Mouse (Mus musculus) spleen, adult 2 months (tissue): Measurements from ENCODE around the gene Qrich2. TPM values are rescaled to one million over a fixed set of nuclear protein-coding genes. Genes with fewer than 3 reads are reported as not detected.

Source experiments
- DNase-seq, 2 experiments: peaks; one replicate each; pipeline versions ENCODE4 v3.0.0 to v3.0.0-alpha.2; 2012 to 2021; ENCODE audit warnings: low spot score in 2 of 2, low read depth in 1 of 2
- H3K27ac ChIP-seq: fragments of 200-500 bp; 2 replicates; pipeline ENCODE4 v1.5.1; 2012; ENCODE audit warnings: low read length, inconsistent platforms; ENCODE audit not compliant: insufficient read depth
- H3K27me3 ChIP-seq: fragments of 200-500 bp; 2 replicates; pipeline ENCODE4 v1.6.1; 2012; ENCODE audit warnings: mild to moderate bottlenecking, moderate library complexity, low read length, inconsistent platforms; ENCODE audit not compliant: control insufficient read depth, insufficient read depth
- H3K36me3 ChIP-seq: fragments of 200-500 bp; 2 replicates; pipeline ENCODE4 v1.6.1; 2012; ENCODE audit warnings: mild to moderate bottlenecking, low read length, inconsistent platforms; ENCODE audit not compliant: control insufficient read depth, insufficient read depth
- H3K4me1 ChIP-seq: fragments of 200-500 bp; 2 replicates; pipeline ENCODE4 v1.6.1; 2011; ENCODE audit warnings: inconsistent platforms; ENCODE audit not compliant: control insufficient read depth, insufficient read depth, insufficient read length
- H3K4me3 ChIP-seq: fragments of 200-500 bp; 2 replicates; pipeline ENCODE4 v1.5.1; 2011; ENCODE audit warnings: mild to moderate bottlenecking, inconsistent platforms; ENCODE audit not compliant: insufficient read depth, insufficient read length; ENCODE audit errors: extremely low read depth
- CTCF ChIP-seq: fragments of 200-500 bp; IDR thresholded peaks from 2 replicates; pipeline ENCODE4 v1.5.1; 2011; ENCODE audit warnings: mild to moderate bottlenecking, inconsistent platforms; ENCODE audit not compliant: insufficient read depth, insufficient read length, insufficient replicate concordance; ENCODE audit errors: extremely low read depth
- POLR2A ChIP-seq: fragments of 200-500 bp; IDR thresholded peaks from 2 replicates; pipeline ENCODE4 v1.6.1; 2011; ENCODE audit warnings: low read depth, low read length, inconsistent platforms
- WGBS: fragments of 180-500 bp; shearing (Covaris S2); methylation state at CpG from one replicate; pipeline ENCODE4 v1.1.7; 2018; 5-methylcytosine and 5-hydroxymethylcytosine counted together
- polyA plus RNA-seq: library from polyadenylated mRNA; depleted of rRNA; stranded (reverse); fragments of >200 nt; gene quantifications from 2 replicates; pipeline ENCODE4 v1.2.3, GENCODE M21; 2012

Gene Qrich2
- polyA plus RNA-seq, 1 experiment: 0.14 TPM

- no peak for DNase-seq
- H3K4me1 ChIP-seq: peaks cover 20% of the 10 kb centered on the region; the same call in 1 of the 2 replicates
- peaks cover 10% of the 10 kb centered on the region for H3K36me3 ChIP-seq
- H3K27ac ChIP-seq: no peak overlapping the region
- no peak for TF ChIP-seq CTCF
- no peak for TF ChIP-seq POLR2A
- WGBS: 78% methylated on average over 7 of the region's 7 CpGs
- H3K4me3 ChIP-seq: no peak overlapping the region
- no peaks in the 10 kb centered on the region for H3K27me3 ChIP-seq
Observed at GRCm38 (mm10) chr11:116440408-116441068, 25.5 kb downstream of the Qrich2 start.

- H3K27ac ChIP-seq: peak overlapping the region; percentile 69
- DNase-seq: peak in 1 of 2 experiments; percentile 40
- H3K4me3 ChIP-seq: no peak overlapping the region
- H3K27me3 ChIP-seq: no peaks in the 10 kb centered on the region
- TF ChIP-seq POLR2A (no peak), CTCF (no peak)
- peaks cover 22% of the 10 kb centered on the region; the same call in 1 of the 2 replicates for H3K4me1 ChIP-seq
- WGBS: 50% methylated on average over 19 of the region's 19 CpGs
- H3K36me3 ChIP-seq: peaks cover 10% of the 10 kb centered on the region
Observed at GRCm38 (mm10) chr11:116439269-116440240, 26.5 kb downstream of the Qrich2 start.

GRCm38 (mm10) chr11:116437541-116437940, 28.5 kb downstream of the Qrich2 start:
- no peak overlapping the region for H3K4me3 ChIP-seq
- DNase-seq: no peak
- TF ChIP-seq CTCF (no peak), POLR2A (no peak)
- H3K4me1 ChIP-seq: peaks cover 22% of the 10 kb centered on the region; the same call in 1 of the 2 replicates
- H3K27ac ChIP-seq: peak overlapping the region; percentile 34
- H3K36me3 ChIP-seq: peaks cover 10% of the 10 kb centered on the region
- no peaks in the 10 kb centered on the region for H3K27me3 ChIP-seq
- 91% methylated on average over 11 of the region's 11 CpGs for WGBS

DNA sequence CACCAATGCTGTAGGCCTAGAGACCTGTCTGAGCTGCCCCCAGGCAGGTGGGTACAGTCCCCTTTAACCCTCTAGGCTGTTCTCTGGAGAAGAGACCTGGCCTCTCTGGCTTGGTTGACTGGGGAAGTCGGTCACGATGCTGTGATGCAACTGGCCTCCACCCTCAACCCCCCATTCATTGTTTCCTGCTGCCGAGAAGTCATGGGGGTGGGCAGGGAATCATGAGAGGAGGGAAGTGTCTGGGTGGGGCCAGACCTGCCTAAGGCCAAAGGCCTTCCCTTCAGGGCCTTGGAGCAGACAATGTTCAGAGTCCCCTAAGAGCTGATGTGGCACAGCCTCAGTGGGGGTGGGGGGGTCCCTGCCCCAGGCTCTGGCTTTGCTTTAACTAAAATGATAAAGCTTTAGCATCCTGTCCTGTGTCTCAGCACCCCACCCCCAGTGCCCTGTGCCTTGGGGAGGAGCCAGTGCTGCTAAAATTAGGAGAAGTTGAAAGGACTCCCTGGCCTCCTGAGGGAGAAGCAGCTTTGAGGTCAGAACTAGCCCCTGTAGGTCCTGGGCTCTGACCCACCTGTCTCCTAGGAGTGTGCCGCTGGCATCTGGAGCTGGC, 29.2 kb downstream of the Qrich2 start:
- Histone ChIP-seq H3K4me1 (peaks cover 22% of the 10 kb centered on the region; the same call in 1 of the 2 replicates), H3K36me3 (peaks cover 10% of the 10 kb centered on the region), H3K27me3 (no peaks in the 10 kb centered on the region), H3K4me3 (no peak overlapping the region), H3K27ac (peak overlapping the region; percentile 34)
- 19% methylated on average over 4 of the region's 4 CpGs for WGBS
- TF ChIP-seq CTCF (no peak), POLR2A (no peak)
- peak in 1 of 2 experiments; percentile 18 for DNase-seq

DNA sequence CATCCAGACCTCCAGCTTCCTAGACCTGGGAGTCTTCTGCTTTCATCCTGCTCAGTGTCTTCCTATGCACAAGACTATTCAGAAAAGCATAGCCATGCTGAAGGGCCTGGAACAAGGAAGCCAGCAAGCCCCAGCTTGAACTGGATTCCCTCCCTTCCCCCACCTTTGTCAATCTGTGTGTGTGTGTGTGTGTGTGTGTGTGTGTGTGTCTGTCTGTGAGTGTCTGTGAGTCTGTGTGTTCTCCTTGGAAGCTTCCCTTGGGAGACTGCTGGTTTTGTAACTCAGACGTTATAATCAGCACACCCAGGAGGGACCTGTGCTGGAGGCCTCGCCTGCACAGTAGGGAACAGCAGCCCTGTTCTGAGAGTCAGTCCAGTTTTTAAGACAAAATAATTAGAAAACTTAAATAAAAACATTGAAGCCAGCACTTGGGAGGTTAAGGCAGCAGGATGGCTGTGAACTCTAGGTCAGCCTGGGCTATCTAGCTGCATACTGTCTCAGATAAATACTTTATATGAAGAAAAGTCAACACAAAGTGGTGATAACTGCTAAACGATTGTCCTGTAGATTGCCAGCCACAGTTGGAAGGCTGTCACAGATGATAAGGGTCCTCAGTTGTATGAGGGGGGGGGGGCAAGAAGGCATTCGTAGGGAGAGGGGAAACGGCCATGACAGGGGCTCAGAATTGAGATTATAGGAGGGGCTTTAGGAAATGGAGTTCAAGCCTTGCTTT, 29.9 kb downstream of the Qrich2 start:
- TF ChIP-seq CTCF: no peak
- TF ChIP-seq POLR2A: no peak
- Histone ChIP-seq H3K27ac (peak overlapping the region; percentile 56), H3K4me3 (no peak overlapping the region), H3K27me3 (no peaks in the 10 kb centered on the region), H3K4me1 (peaks cover 22% of the 10 kb centered on the region; the same call in 1 of the 2 replicates), H3K36me3 (peaks cover 10% of the 10 kb centered on the region)
- 37% methylated on average over 5 of the region's 5 CpGs for WGBS
- DNase-seq: no peak
